Mouse (Mus musculus) adrenal gland, postnatal 4 days (tissue): ENCODE data around the gene Rhog. TPM values are rescaled to one million over a fixed set of nuclear protein-coding genes. Genes with fewer than 3 reads are reported as not detected.

ENCODE experiments used
- DNase-seq, 2 experiments: peaks; one replicate each; pipeline ENCODE4 v3.0.0; 2021 to 2022; ENCODE audit warnings: low spot score in 2 of 2, mixed read lengths in 2 of 2
- total RNA-seq, 2 experiments: library from RNA; stranded (reverse); gene quantifications; 2 replicates each; pipeline ENCODE4 v1.2.3; 2021

Gene Rhog
- total RNA-seq, 2 experiments from 2014 or later = 57.3 to 57.5 TPM

GRCm38 (mm10) chr7:102253631-102254030 lies 2.2 kb downstream of the Rhog start:
- no peak for DNase-seq

GRCm38 (mm10) chr7:102250631-102251214 lies 5.1 kb downstream of the Rhog start:
- peak; percentile 73 to 88 for DNase-seq

- peak; percentile 52 to 65 for DNase-seq
Measured at GRCm38 (mm10) chr7:102249896-102250630, 5.8 kb downstream of the Rhog start.

GRCm38 (mm10) chr7:102249531-102249895 lies 6.3 kb downstream of the Rhog start:
- DNase-seq = no peak

GRCm38 (mm10) chr7:102248691-102249404 lies 7.0 kb downstream of the Rhog start:
- no peak for DNase-seq

GRCm38 (mm10) chr7:102246956-102247797 lies 8.7 kb downstream of the Rhog start:
- no peak for DNase-seq

- no peak for DNase-seq
Measured at GRCm38 (mm10) chr7:102246265-102246664, 9.6 kb downstream of the Rhog start.

- DNase-seq = no peak
Measured at GRCm38 (mm10) chr7:102245775-102246174, 10.1 kb downstream of the Rhog start.

GRCm38 (mm10) chr7:102244782-102245535 lies 10.9 kb downstream of the Rhog start:
- no peak for DNase-seq

- no peak for DNase-seq
Measured at GRCm38 (mm10) chr7:102243870-102244269, 12.0 kb downstream of the Rhog start.

- DNase-seq = no peak
Measured at GRCm38 (mm10) chr7:102242917-102243316, 12.9 kb downstream of the Rhog start.

- DNase-seq = no peak
Measured at GRCm38 (mm10) chr7:102242371-102242770, 13.5 kb downstream of the Rhog start.

GRCm38 (mm10) chr7:102239591-102239990 lies 16.3 kb downstream of the Rhog start:
- DNase-seq = no peak

- no peak for DNase-seq
Measured at GRCm38 (mm10) chr7:102238686-102239286, 17.1 kb downstream of the Rhog start.

- no peak for DNase-seq
Measured at GRCm38 (mm10) chr7:102233059-102233458, 22.8 kb downstream of the Rhog start.

- DNase-seq = no peak
Measured at GRCm38 (mm10) chr7:102229814-102230213, 26.0 kb downstream of the Rhog start.

GRCm38 (mm10) chr7:102228049-102228670 lies 27.7 kb downstream of the Rhog start:
- DNase-seq = no peak

- no peak for DNase-seq
Measured at GRCm38 (mm10) chr7:102226051-102226450, 29.8 kb downstream of the Rhog start.

- peak in 1 of 2 experiments; percentile 46 for DNase-seq
Measured at GRCm38 (mm10) chr7:102223883-102224738, 31.7 kb downstream of the Rhog start.
